Mouse (Mus musculus) hindbrain, embryonic 15.5 days (tissue): ENCODE results near the gene Mid1. TPM values are rescaled to one million over a fixed set of nuclear protein-coding genes. Genes with fewer than 3 reads are reported as not detected.
"Not testable (repeated sequence)": the region's sequence is repeated elsewhere in the genome, so short reads cannot be mapped to it uniquely, and the experiment has no call there.

ENCODE experiments used
- ATAC-seq: fragments of 200-750 bp; cut with Nextera tagmentation; 2 replicates; pipeline ENCODE4 v1.8.0; 2017; ENCODE audit warnings: low read depth, moderate number of reproducible peaks, moderate TSS enrichment; ENCODE audit not compliant: low FRiP score
- H3K27ac ChIP-seq: fragments of 300-500 bp; sonication (generic); replicated peaks from 2 replicates; pipeline ENCODE4 v1.5.1; 2015; ENCODE audit warnings: mild to moderate bottlenecking, inconsistent platforms
- H3K27me3 ChIP-seq: fragments of 300-500 bp; sonication (generic); 2 replicates; pipeline ENCODE4 v1.6.1; 2015; ENCODE audit warnings: control low read depth, inconsistent platforms
- H3K36me3 ChIP-seq: fragments of 300-500 bp; sonication (generic); 2 replicates; pipeline ENCODE4 v1.6.1; 2015; ENCODE audit warnings: control low read depth, inconsistent platforms
- H3K4me1 ChIP-seq: fragments of 300-500 bp; sonication (generic); replicated peaks from 2 replicates; pipeline ENCODE4 v1.6.1; 2015; ENCODE audit warnings: control low read depth, inconsistent platforms
- H3K4me2 ChIP-seq: fragments of 300-500 bp; sonication (generic); 2 replicates; pipeline ENCODE4 v1.6.1; 2015; ENCODE audit warnings: moderate library complexity, mild to moderate bottlenecking, inconsistent platforms
- H3K4me3 ChIP-seq: fragments of 300-500 bp; sonication (generic); 2 replicates; pipeline ENCODE4 v1.5.1; 2015; ENCODE audit warnings: mild to moderate bottlenecking, inconsistent platforms
- H3K9ac ChIP-seq: fragments of 300-500 bp; sonication (generic); 2 replicates; pipeline ENCODE4 v1.6.1; 2015; ENCODE audit warnings: inconsistent platforms
- H3K9me3 ChIP-seq: fragments of 300-500 bp; sonication (generic); 2 replicates; pipeline ENCODE4 v1.6.1; 2016; ENCODE audit warnings: control low read depth, inconsistent platforms
- WGBS: fragments of 180-500 bp; shearing (Covaris S2); methylation state at CpG from one replicate; pipeline ENCODE4 v1.1.7; 2015; 5-methylcytosine and 5-hydroxymethylcytosine counted together
- polyA plus RNA-seq: library from polyadenylated mRNA; unstranded; fragments of >200 nt; fragmentation: Nextera tagmentation; extraction: Ambion mirVana; gene quantifications from 2 replicates; pipeline ENCODE4 v1.2.1, GENCODE M21; 2015

Gene Mid1
- polyA plus RNA-seq, 1 experiment from 2014 or later, result 6.4 TPM

DNA sequence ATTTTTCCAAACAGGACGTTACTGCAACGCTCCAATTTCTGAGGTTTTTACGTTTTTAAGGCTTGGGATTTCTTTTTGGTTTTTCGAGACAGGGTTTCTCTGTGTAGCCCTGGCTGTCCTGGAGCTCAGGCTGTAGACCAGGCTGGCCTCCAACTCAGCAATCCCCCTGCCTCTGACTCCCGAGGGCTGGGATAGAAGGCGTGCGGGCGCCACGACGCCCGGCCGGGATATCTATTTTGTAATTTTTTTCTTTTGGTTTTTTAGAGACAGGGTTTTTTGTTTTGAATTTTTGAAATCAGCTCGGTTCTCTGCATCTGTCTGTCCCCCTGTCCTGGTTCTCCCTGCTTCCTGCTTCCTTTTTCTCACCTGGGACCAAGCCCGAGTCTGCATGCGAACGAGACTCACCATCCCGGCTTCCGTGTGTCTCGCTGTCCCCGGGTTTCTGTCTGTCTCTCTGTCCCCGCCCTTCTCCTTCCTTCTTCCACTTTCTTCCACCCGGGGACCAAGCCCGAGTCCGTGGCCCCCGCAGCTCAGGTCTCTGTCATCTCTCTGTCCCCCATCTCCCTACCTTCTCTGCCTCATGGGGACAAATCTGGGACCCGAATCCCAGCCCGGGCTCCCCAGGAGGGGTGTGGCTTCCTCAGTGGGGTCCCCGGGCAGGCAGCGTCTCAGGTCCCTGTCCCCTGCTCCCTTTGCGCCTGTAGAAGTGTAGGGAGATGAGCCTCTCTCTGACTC is 334.4 kb downstream of the Mid1 start:
- peaks cover 18% of the 10 kb centered on the region; the same call in 1 of the 2 replicates for H3K36me3 ChIP-seq
- 0 out of 2 replicates have a peak overlapping the region, but pooled peaks have one; percentile 2 for H3K27ac ChIP-seq
- H3K27me3 ChIP-seq, H3K9ac ChIP-seq, H3K4me1 ChIP-seq, H3K4me2 ChIP-seq, H3K4me3 ChIP-seq: not testable (repeated sequence)
- peaks cover 13% of the 10 kb centered on the region; the same call in 1 of the 2 replicates for H3K9me3 ChIP-seq
- WGBS, result 84% methylated on average over 30 of the region's 30 CpGs
- ATAC-seq, result peak; percentile 63

DNA sequence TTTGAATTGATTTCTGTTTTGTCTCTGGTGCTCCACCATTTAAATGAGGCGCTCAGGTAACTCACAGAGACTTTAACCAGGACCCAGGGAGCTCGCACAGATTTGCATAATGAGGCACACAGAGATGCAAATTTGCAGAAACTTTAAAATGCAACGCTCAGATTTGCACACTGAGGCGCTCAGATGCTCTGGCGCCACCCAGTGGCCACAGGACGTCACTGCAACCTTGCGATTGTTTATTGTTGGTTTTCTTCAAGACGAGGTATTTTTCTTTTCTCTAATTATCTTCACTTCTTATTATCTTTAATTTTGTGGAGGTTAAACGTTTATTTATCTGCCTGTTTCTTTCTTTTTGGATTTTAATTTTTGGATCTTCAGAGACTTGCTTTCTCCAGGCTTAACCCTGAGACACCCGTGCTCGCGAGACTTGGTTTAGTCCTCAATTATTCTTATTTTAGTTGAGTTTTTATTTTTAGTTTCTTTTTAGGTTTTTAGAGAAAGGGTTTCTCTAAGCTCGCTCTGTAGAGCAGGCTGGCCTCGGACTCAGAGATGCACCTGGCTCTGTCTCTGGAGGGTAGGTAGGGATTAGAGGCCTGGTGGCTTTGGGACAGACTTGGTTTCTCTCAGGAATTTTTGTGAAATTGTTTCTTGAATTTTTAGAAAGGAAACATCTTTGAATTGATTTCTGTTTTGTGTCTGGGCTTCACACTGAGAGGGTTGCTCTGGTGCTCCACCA is 335.1 kb downstream of the Mid1 start:
- H3K9ac ChIP-seq, H3K4me3 ChIP-seq, H3K4me2 ChIP-seq, H3K27me3 ChIP-seq, H3K4me1 ChIP-seq, ATAC-seq: not testable (repeated sequence)
- peaks cover 13% of the 10 kb centered on the region; the same call in 1 of the 2 replicates for H3K9me3 ChIP-seq
- 0 out of 2 replicates have a peak overlapping the region, but pooled peaks have one; percentile 2 for H3K27ac ChIP-seq
- WGBS, result 51% methylated on average over 14 of the region's 14 CpGs
- peaks cover 18% of the 10 kb centered on the region; the same call in 1 of the 2 replicates for H3K36me3 ChIP-seq

GRCm38 (mm10) chrX:170020690-170021050 is 335.7 kb downstream of the Mid1 start:
- H3K4me2 ChIP-seq, H3K4me1 ChIP-seq, H3K4me3 ChIP-seq, H3K27ac ChIP-seq, H3K27me3 ChIP-seq, ATAC-seq, H3K9ac ChIP-seq: not testable (repeated sequence)
- Histone ChIP-seq H3K9me3 (peaks cover 13% of the 10 kb centered on the region; the same call in 1 of the 2 replicates), H3K36me3 (peaks cover 18% of the 10 kb centered on the region; the same call in 1 of the 2 replicates)
- 53% methylated on average over 9 of the region's 9 CpGs for WGBS

- not testable (repeated sequence) for ATAC-seq, H3K9ac ChIP-seq, H3K4me1 ChIP-seq, H3K27me3 ChIP-seq, H3K4me2 ChIP-seq, H3K27ac ChIP-seq, H3K4me3 ChIP-seq
- peaks cover 13% of the 10 kb centered on the region; the same call in 1 of the 2 replicates for H3K9me3 ChIP-seq
- H3K36me3 ChIP-seq, result peaks cover 18% of the 10 kb centered on the region; the same call in 1 of the 2 replicates
- 79% methylated on average over 12 of the region's 12 CpGs for WGBS
Measured at GRCm38 (mm10) chrX:170021205-170021604, 336.2 kb downstream of the Mid1 start.

DNA sequence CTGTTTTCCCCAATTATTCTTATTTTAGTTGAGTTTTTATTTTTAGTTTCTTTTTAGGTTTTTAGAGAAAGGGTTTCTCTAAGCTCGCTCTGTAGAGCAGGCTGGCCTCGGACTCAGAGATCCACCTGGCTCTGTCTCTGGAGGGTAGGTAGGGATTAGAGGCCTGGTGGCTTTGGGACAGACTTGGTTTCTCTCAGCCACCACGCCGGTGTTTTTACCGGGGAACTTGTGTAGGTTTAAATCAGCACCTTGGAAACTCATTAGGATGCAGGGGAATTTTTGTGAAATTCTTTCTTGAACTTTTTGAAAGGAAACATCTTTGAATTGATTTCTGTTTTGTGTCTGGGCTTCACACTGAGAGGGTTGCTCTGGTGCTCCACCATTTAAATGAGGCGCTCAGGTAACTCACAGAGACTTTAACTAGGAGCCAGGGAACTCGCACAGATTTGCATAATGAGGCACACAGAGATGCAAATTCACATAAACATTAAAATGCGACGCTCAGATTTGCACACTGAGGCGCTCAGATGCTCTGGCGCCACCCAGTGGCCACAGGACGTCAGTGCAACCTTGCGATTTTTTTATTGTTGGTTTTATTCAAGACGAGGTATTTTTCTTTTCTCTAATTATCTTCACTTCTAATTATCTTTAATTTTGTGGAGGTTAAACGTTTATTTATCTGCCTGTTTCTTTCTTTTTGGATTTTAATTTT is 336.9 kb downstream of the Mid1 start:
- Histone ChIP-seq H3K36me3 (peaks cover 18% of the 10 kb centered on the region; the same call in 1 of the 2 replicates), H3K9me3 (peaks cover 13% of the 10 kb centered on the region; the same call in 1 of the 2 replicates)
- not testable (repeated sequence) for ATAC-seq, H3K4me3 ChIP-seq, H3K4me1 ChIP-seq, H3K4me2 ChIP-seq, H3K9ac ChIP-seq, H3K27ac ChIP-seq, H3K27me3 ChIP-seq
- 52% methylated on average over 15 of the region's 15 CpGs for WGBS

Other genes with a start within 250 kb of the Mid1 start
- 0.16 and 0.20 TPM in 2 replicates for gene 4933400A11Rik, start 94.4 kb downstream of the Mid1 start, polyA plus RNA-seq